Mouse (Mus musculus) embryonic facial prominence, embryonic 13.5 days (tissue): Measurements from ENCODE around the gene Dmwd. TPM values are rescaled to one million over a fixed set of nuclear protein-coding genes. Genes with fewer than 3 reads are reported as not detected.

Experiments
- ATAC-seq: fragments of 200-750 bp; cut with Nextera tagmentation; 2 replicates; pipeline ENCODE4 v1.8.0; 2017; ENCODE audit warnings: low read depth; ENCODE audit not compliant: insufficient number of reproducible peaks, insufficient read depth, low FRiP score, low TSS enrichment
- H3K27ac ChIP-seq: fragments of 300-500 bp; sonication (generic); 2 replicates; pipeline ENCODE4 v1.5.1; 2015; ENCODE audit warnings: moderate library complexity, mild to moderate bottlenecking, inconsistent platforms
- H3K27me3 ChIP-seq: fragments of 300-500 bp; sonication (generic); 2 replicates; pipeline ENCODE4 v1.6.1; 2015; ENCODE audit warnings: mild to moderate bottlenecking, inconsistent platforms
- H3K36me3 ChIP-seq: fragments of 300-500 bp; sonication (generic); 2 replicates; pipeline ENCODE4 v1.6.1; 2015; ENCODE audit warnings: mild to moderate bottlenecking, inconsistent platforms
- H3K4me1 ChIP-seq: fragments of 300-500 bp; sonication (generic); 2 replicates; pipeline ENCODE4 v1.6.1; 2015; ENCODE audit warnings: inconsistent platforms
- H3K4me2 ChIP-seq: fragments of 300-500 bp; sonication (generic); 2 replicates; pipeline ENCODE4 v1.6.1; 2015; ENCODE audit warnings: moderate library complexity, mild to moderate bottlenecking, inconsistent platforms
- H3K4me3 ChIP-seq: fragments of 300-500 bp; sonication (generic); 2 replicates; pipeline ENCODE4 v1.5.1; 2015; ENCODE audit warnings: mild to moderate bottlenecking, inconsistent platforms
- H3K9ac ChIP-seq: fragments of 300-500 bp; sonication (generic); 2 replicates; pipeline ENCODE4 v1.6.1; 2015; ENCODE audit warnings: mild to moderate bottlenecking, inconsistent platforms
- H3K9me3 ChIP-seq: fragments of 300-500 bp; sonication (generic); 2 replicates; pipeline ENCODE4 v1.6.1; 2016; ENCODE audit warnings: inconsistent platforms
- WGBS: fragments of 180-500 bp; shearing (Covaris S2); methylation state at CpG from one replicate; pipeline ENCODE4 v1.1.7; 2015; ENCODE audit warnings: mixed read lengths; 5-methylcytosine and 5-hydroxymethylcytosine counted together
- polyA plus RNA-seq: library from polyadenylated mRNA; unstranded; fragments of >200 nt; fragmentation: Nextera tagmentation; extraction: Ambion mirVana; gene quantifications from 2 replicates; pipeline ENCODE4 v1.2.1, GENCODE M21; 2015

Dmwd gene
- polyA plus RNA-seq, 1 experiment from 2014 or later: 17.6 TPM

DNA sequence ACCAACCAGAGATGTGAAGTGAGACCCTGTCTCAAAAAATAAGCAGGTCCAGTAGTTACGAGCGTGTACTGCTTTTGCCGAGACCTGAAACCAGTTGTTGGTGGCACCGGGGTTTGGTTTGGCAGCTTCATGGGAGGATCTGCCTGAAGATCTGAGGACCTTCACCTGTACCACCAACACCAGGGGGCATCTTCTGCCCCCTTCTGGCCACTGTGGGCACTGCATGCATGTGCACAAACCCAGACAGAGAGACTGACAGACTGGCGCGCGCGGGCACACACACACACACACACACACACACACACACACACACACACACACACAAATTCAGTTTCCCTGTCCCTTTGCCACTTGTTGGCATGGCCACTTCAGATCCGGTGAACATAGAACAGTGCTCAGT, 2.5 kb upstream of the Dmwd start:
- H3K27ac ChIP-seq: no peak overlapping the region
- H3K9me3 ChIP-seq: no peaks in the 10 kb centered on the region
- H3K27me3 ChIP-seq: no peaks in the 10 kb centered on the region
- H3K9ac ChIP-seq: no peak overlapping the region
- H3K4me3 ChIP-seq: no peak overlapping the region
- H3K4me1 ChIP-seq: peaks cover 19% of the 10 kb centered on the region
- no peak for ATAC-seq
- WGBS: 85% methylated on average over 9 of the region's 9 CpGs
- peaks cover 7% of the 10 kb centered on the region for H3K36me3 ChIP-seq
- H3K4me2 ChIP-seq: no peak overlapping the region

DNA sequence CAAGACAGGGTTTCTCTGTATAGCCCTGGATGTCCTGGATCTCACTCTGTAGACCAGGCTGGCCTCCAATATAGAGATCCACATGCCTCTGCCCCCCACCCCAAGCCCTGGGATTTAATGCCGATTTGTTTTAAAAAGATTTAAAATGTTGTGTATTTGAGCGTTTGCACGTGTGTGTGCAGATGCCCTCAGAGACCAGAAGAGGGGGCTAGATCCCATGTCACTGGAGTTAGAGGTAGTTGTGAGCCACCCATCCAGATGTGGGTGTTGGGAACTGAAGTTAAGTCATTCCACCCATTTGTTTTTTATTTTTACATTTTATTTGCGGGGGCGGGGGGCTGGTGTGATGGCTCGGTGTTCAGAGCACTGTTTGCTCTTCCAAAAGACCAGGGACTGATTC, 1.5 kb upstream of the Dmwd start:
- ATAC-seq: no peak
- WGBS: 89% methylated on average over 6 of the region's 6 CpGs
- Histone ChIP-seq H3K9me3 (no peaks in the 10 kb centered on the region), H3K4me1 (peaks cover 19% of the 10 kb centered on the region), H3K27me3 (no peaks in the 10 kb centered on the region), H3K27ac (no peak overlapping the region), H3K9ac (no peak overlapping the region), H3K36me3 (peaks cover 17% of the 10 kb centered on the region), H3K4me3 (no peak overlapping the region), H3K4me2 (no peak overlapping the region)

DNA sequence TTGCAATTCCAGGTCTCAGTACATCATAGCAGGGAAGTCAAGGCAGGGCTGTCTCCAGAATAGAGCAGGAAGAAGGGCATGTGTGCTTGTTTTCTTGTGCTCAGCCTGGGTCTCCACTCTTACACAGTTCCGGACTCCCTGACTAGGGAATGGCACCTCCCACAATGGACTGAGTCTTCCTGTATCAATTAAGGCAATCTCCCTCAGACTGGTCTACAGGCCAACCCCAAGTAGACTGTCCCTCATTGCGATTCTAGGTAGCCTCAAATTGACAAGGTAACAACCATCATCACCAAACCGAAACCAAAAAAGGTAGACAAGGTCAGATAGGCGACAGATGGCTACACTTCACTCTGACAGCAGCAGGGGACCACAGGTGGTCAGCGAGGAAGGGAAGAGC, 796 bp upstream of the Dmwd start:
- H3K27me3 ChIP-seq: no peaks in the 10 kb centered on the region
- H3K9me3 ChIP-seq: no peaks in the 10 kb centered on the region
- no peak overlapping the region for H3K9ac ChIP-seq
- peak overlapping the region; percentile 100 for H3K4me3 ChIP-seq
- H3K4me2 ChIP-seq: peak overlapping the region; percentile 94
- H3K27ac ChIP-seq: no peak overlapping the region
- WGBS: 60% methylated on average over 5 of the region's 5 CpGs
- peaks cover 19% of the 10 kb centered on the region for H3K4me1 ChIP-seq
- H3K36me3 ChIP-seq: peaks cover 24% of the 10 kb centered on the region
- ATAC-seq: no peak

DNA sequence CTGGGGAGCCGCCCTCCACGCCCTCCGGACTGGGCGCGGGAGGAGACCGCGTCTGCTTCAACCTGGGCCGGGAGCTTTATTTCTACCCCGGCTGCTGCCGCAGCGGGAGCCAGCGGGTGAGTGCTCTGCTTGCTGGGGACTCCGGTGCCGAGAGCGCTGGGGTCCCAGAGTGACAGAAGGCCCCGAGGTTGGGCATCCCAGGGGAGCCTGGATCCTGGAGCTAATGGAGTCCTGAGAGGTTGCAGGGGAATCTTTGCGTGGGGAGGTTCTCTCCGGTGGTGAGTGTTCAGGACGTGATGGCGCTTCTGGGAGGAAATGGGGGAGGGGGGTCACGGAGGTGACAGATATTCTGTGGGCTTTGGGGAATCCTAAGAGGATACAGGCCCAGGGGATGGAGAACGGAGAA, 562 bp downstream of the Dmwd start:
- Histone ChIP-seq H3K4me3 (peak overlapping the region; percentile 100), H3K27me3 (no peaks in the 10 kb centered on the region), H3K36me3 (peaks cover 37% of the 10 kb centered on the region), H3K4me2 (peak overlapping the region; percentile 94), H3K4me1 (peaks cover 19% of the 10 kb centered on the region), H3K9ac (peak overlapping the region; percentile 99), H3K27ac (peak overlapping the region; percentile 75), H3K9me3 (no peaks in the 10 kb centered on the region)
- no peak for ATAC-seq
- under 1% methylated on average over 22 of the region's 22 CpGs for WGBS

DNA sequence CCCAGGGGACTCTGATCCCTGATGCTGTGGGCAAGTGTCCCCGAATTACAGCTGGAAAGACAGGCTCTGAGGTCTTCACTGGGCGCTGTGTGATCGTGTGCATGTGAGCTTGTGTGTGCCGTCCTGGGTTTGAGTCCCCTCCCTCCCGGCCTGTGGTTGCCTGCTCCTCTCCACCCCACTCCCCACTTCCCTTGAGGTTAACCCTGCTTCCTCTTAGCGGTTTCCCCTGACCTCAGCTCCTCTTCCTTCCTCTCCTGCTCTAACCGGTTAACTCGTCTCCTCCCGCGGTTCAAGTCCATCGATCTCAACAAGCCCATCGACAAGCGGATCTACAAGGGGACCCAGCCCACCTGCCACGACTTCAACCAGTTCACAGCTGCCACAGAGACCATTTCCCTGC, 1.7 kb downstream of the Dmwd start:
- Histone ChIP-seq H3K9me3 (no peaks in the 10 kb centered on the region), H3K9ac (peak overlapping the region; percentile 99), H3K4me2 (peak overlapping the region; percentile 94), H3K27ac (no peak overlapping the region), H3K4me1 (peaks cover 29% of the 10 kb centered on the region), H3K36me3 (peaks cover 49% of the 10 kb centered on the region), H3K27me3 (no peaks in the 10 kb centered on the region), H3K4me3 (peak overlapping the region; percentile 100)
- ATAC-seq: no peak
- WGBS: 68% methylated on average over 14 of the region's 14 CpGs

DNA sequence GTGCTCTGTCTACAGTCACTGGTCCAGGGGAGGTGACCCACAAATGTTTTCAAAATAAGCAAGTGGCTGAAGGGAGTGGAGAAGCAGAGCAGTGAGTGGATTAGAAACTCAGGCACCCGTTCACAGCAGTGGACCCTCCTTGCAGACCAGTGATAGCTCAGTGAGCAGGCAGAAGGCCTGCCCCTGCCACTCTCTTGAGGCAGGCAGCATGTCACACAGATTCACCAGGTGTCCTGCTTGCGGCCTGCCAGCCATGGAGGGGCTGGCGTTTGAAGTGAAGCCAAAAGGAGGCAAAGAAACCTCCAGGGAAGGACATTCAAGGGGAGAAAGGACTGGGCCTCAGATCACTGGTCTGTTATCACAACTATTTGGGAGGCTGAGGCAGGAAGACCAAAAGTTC, 2.7 kb downstream of the Dmwd start:
- Histone ChIP-seq H3K27ac (no peak overlapping the region), H3K9me3 (no peaks in the 10 kb centered on the region), H3K9ac (no peak overlapping the region), H3K27me3 (no peaks in the 10 kb centered on the region), H3K4me3 (no peak overlapping the region), H3K4me2 (no peak overlapping the region), H3K4me1 (peaks cover 38% of the 10 kb centered on the region), H3K36me3 (peaks cover 59% of the 10 kb centered on the region)
- no peak for ATAC-seq
- 86% methylated on average over 3 of the region's 3 CpGs for WGBS

DNA sequence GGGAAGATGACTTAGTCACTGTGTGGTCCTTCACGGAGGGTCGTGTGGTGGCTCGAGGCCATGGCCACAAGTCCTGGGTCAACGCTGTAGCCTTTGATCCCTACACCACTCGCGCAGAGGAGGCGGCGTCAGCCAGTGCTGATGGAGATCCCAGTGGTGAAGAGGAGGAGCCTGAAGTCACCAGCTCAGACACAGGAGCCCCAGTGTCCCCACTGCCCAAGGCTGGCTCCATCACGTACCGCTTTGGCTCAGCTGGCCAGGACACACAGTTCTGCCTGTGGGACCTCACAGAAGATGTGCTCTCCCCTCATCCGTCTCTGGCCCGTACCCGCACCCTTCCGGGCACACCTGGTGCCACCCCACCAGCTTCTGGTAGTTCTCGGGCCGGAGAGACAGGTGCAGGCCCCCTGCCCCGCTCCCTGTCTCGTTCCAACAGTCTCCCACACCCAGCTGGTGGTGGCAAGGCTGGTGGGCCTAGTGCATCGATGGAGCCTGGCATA, 4.5 kb downstream of the Dmwd start:
- Histone ChIP-seq H3K36me3 (peaks cover 65% of the 10 kb centered on the region), H3K4me3 (no peak overlapping the region)
- WGBS: 81% methylated on average over 19 of the region's 19 CpGs

DNA sequence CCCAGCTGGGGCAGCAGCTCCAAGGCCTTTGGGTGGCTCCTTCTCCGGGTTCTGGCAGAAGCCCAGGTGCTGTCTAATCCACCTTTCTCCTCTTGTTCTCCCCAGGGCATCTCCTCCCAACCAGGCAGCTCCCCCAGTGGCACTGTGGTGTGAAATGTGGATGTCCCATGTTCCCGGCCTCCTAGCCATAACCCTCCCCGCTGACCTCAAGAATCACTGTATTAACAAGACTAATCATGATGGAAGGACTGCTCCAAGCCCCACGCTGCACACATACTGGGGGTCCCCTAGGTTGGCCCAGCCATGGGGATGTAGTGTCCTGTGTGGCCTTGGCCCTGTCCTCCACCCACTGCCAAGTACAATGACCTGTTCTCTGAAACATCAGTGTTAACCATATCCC, 6.1 kb downstream of the Dmwd start:
- H3K36me3 ChIP-seq: peaks cover 69% of the 10 kb centered on the region

More for the DNA sequence above, 4.5 kb downstream of the Dmwd start:
- peaks cover 52% of the 10 kb centered on the region for H3K4me1 ChIP-seq
- H3K27me3 ChIP-seq: no peaks in the 10 kb centered on the region
- no peak overlapping the region for H3K4me2 ChIP-seq
- H3K9me3 ChIP-seq: no peaks in the 10 kb centered on the region
- H3K9ac ChIP-seq: no peak overlapping the region
- ATAC-seq: no peak
- no peak overlapping the region for H3K27ac ChIP-seq

DNA sequence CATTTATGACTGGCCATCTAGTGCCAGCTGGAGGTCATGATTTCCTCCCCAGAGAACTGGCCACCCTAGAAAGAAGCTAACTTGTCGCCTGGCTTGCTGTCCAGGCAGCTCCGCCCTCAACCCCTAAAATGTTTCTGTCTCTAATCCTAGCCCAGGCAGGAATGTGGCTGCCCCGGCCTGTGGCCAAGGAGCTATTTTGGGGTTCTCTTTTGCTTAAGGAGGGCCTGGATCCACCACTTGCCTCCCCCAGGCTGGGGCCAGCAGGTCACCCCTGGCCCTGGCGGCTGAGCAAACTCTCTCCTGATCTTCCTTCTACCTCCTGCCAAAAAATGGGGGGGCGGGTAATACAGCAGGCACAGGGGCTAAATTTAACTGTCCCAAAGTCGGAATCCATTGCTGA, 7.1 kb downstream of the Dmwd start:
- H3K27me3 ChIP-seq: no peaks in the 10 kb centered on the region
- ATAC-seq: no peak
- no peak overlapping the region for H3K27ac ChIP-seq
- H3K4me3 ChIP-seq: no peak overlapping the region
- peaks cover 47% of the 10 kb centered on the region for H3K4me1 ChIP-seq
- peaks cover 75% of the 10 kb centered on the region for H3K36me3 ChIP-seq
- WGBS: 57% methylated on average over 6 of the region's 6 CpGs
- H3K9ac ChIP-seq: no peak overlapping the region
- no peaks in the 10 kb centered on the region for H3K9me3 ChIP-seq
- 0 out of 2 replicates have a peak overlapping the region, but pooled peaks have one; percentile 33 for H3K4me2 ChIP-seq

More for the DNA sequence above, 6.1 kb downstream of the Dmwd start:
- Histone ChIP-seq H3K4me1 (peaks cover 56% of the 10 kb centered on the region), H3K4me3 (no peak overlapping the region), H3K4me2 (no peak overlapping the region), H3K9ac (peak overlapping the region; percentile 32; the same call in 1 of the 2 replicates), H3K27me3 (no peaks in the 10 kb centered on the region), H3K9me3 (no peaks in the 10 kb centered on the region), H3K27ac (no peak overlapping the region)
- WGBS: 85% methylated on average over 4 of the region's 4 CpGs
- no peak for ATAC-seq

DNA sequence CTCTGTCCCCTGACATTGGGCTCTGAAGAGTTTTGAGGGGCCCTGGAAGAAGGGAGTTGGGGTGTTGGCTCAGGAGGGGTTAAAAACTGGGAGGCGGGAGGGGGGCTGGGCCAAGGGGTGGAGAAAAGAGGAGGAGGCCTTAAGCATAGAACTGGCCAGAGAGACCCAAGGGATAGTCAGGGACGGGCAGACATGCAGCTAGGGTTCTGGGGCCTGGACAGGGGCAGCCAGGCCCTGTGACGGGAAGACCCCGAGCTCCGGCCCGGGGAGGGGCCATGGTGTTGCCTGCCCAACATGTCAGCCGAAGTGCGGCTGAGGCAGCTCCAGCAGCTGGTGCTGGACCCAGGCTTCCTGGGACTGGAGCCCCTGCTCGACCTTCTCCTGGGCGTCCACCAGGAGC, 7.7 kb downstream of the Dmwd start, which contains the start of gene Dmpk:
Gene Dmpk, plus strand, starts transcription at position 149 of the 400 bp plus-strand sequence.
- no peaks in the 10 kb centered on the region for H3K9me3 ChIP-seq
- H3K4me2 ChIP-seq: peak within 1 kb of the TSS; percentile 33
- H3K27ac ChIP-seq: peak within 1 kb of the TSS; percentile 16; the same call in 1 of the 2 replicates
- peaks cover 46% of the 10 kb centered on the region for H3K4me1 ChIP-seq
- H3K27me3 ChIP-seq: no peaks in the 10 kb centered on the region
- H3K36me3 ChIP-seq: peaks cover 75% of the 10 kb centered on the region
- ATAC-seq: no peak
- H3K9ac ChIP-seq: peak within 1 kb of the TSS; percentile 40; the same call in 1 of the 2 replicates
- H3K4me3 ChIP-seq: 0 out of 2 replicates have a peak within 1 kb of the TSS, but pooled peaks have one; percentile 0
- WGBS: 53% methylated on average over 10 of the region's 10 CpGs

DNA sequence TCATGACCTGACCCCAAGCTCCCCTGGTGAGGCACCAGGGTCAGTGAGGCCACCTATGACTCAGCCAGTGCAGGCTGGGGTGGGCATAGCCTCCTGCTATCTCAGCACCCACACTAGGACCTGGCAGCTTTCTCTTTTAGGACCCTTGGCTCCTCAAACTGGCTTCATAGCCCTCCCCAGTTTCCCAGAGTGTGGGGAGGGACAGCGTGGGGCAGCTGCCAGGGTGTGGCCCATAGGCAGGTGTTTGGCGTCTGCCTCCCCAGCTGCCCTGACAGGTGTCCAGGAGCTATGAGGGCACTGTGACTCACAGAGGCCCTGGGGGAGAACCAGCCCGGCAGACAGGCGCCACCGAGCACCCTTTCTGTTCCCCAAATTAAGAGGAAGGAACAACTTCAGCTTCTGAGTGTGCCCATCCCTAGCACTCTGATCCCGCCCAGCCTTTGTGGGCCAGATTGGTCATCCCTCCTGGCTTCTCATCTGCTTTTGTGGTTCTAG, 8.3 kb downstream of the Dmwd start:
- Histone ChIP-seq H3K27ac (0 out of 2 replicates have a peak overlapping the region, but pooled peaks have one; percentile 16), H3K4me2 (peak overlapping the region; percentile 33), H3K36me3 (peaks cover 74% of the 10 kb centered on the region), H3K4me1 (peaks cover 46% of the 10 kb centered on the region), H3K4me3 (0 out of 2 replicates have a peak overlapping the region, but pooled peaks have one; percentile 0), H3K27me3 (no peaks in the 10 kb centered on the region), H3K9me3 (no peaks in the 10 kb centered on the region), H3K9ac (no peak overlapping the region)
- no peak for ATAC-seq
- WGBS: 67% methylated on average over 6 of the region's 6 CpGs

DNA sequence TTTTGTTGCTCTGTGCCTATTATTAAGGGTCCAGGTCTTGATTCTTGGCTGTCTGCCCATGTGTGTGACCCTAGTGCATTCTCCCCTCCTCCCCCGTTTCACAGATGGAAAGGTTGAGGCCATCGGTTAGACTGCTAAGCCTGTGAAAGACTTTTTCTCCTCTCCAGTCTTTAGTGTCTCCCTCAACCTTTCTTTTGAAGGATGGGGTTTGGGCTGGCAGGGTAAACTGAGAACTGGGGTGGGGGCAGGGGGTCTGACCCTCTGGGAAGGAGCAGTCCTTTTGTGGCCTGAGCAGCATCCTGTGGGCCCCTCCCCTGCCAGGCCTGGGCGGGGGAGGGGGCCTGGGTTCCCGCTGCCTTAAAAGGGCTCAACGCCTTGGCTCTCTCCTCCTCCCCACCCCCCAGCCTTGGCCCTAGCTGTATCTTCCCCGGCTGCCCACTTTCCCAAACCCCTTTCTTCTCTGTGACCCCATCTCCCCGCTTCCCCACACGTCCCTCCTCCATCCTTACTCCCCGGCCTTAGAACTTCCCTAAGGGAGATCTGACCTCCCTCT, 9.0 kb downstream of the Dmwd start:
- Histone ChIP-seq H3K36me3 (peaks cover 68% of the 10 kb centered on the region), H3K9ac (peak overlapping the region; percentile 44; the same call in 1 of the 2 replicates), H3K27ac (peak overlapping the region; percentile 39; the same call in 1 of the 2 replicates), H3K4me1 (peaks cover 46% of the 10 kb centered on the region), H3K4me3 (no peak overlapping the region), H3K4me2 (no peak overlapping the region), H3K9me3 (no peaks in the 10 kb centered on the region), H3K27me3 (no peaks in the 10 kb centered on the region)
- no peak; the same call in 1 of the 2 replicates for ATAC-seq
- WGBS: 24% methylated on average over 9 of the region's 9 CpGs
